Mouse (Mus musculus) embryonic fibroblast, embryonic 13.5 days (primary cell): ENCODE measurements around the gene Akap11.
"Not testable (repeated sequence)": the region's sequence is repeated elsewhere in the genome, so short reads cannot be mapped to it uniquely, and the experiment has no call there.

ENCODE experiments used
- CTCF ChIP-seq: IDR thresholded peaks from 2 replicates; pipeline ENCODE4 v1.5.1; 2011; ENCODE audit warnings: mild to moderate bottlenecking, control low read depth, low read length, moderate library complexity, borderline replicate concordance; ENCODE audit not compliant: insufficient read depth
- POLR2A ChIP-seq: IDR thresholded peaks from 2 replicates; pipeline ENCODE4 v1.6.1; 2011; ENCODE audit warnings: low read depth, mild to moderate bottlenecking, control low read depth, low read length, moderate library complexity

DNA sequence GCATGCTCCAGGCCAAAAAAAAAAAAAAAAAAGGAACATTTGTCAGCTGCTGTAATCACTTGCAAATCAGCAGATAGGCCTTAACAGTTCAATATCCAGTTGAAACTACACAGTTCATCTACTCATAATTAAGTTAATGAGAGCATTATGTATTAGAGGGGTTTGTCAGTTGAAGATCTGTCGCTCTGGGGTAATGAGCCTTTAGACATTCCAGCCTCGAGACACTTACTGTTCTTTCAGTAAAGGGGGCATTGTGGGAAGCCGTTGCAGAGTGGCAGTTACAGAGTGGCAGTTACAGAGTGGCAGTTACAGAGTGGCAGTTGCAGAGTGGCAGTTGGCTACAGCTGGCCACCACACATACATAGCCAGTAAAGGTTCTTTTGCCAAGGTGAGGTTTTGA lies 18.2 kb upstream of the Akap11 start:
- TF ChIP-seq CTCF, POLR2A: not testable (repeated sequence)
